Mouse (Mus musculus) forebrain, embryonic 11.5 days (tissue): ENCODE data around the gene Myh9. TPM values are rescaled to one million over a fixed set of nuclear protein-coding genes. Genes with fewer than 3 reads are reported as not detected.

Experiments used
- ATAC-seq: fragments of 200-750 bp; cut with Nextera tagmentation; replicated peaks from 2 replicates; pipeline ENCODE4 v1.8.0; 2017; ENCODE audit warnings: moderate TSS enrichment; ENCODE audit not compliant: low FRiP score
- DNase-seq: peaks from one replicate; pipeline ENCODE4 v3.0.0-alpha.2; 2017; ENCODE audit warnings: low spot score
- H3K27ac ChIP-seq: fragments of 300-500 bp; sonication (generic); 2 replicates; pipeline ENCODE4 v1.5.1; 2014; ENCODE audit warnings: low read depth, low read length
- H3K27me3 ChIP-seq: fragments of 300-500 bp; sonication (generic); 2 replicates; pipeline ENCODE4 v1.6.1; 2014; ENCODE audit warnings: mild to moderate bottlenecking, low read length, mixed read lengths; ENCODE audit not compliant: control insufficient read depth, insufficient read depth
- H3K36me3 ChIP-seq: fragments of 300-500 bp; sonication (generic); 2 replicates; pipeline ENCODE4 v1.6.1; 2014; ENCODE audit warnings: mild to moderate bottlenecking, low read length, moderate library complexity, mixed read lengths; ENCODE audit not compliant: control insufficient read depth, insufficient read depth
- H3K4me1 ChIP-seq: fragments of 300-500 bp; sonication (generic); replicated peaks from 2 replicates; pipeline ENCODE4 v1.6.1; 2014; ENCODE audit warnings: low read length, mixed read lengths; ENCODE audit not compliant: control insufficient read depth, insufficient read depth
- H3K4me2 ChIP-seq: fragments of 300-500 bp; sonication (generic); 2 replicates; pipeline ENCODE4 v1.6.1; 2014; ENCODE audit warnings: low read depth, mild to moderate bottlenecking, low read length, moderate library complexity, mixed read lengths; ENCODE audit not compliant: severe bottlenecking
- H3K4me3 ChIP-seq: fragments of 300-500 bp; sonication (generic); 2 replicates; pipeline ENCODE4 v1.5.1; 2014; ENCODE audit warnings: low read depth, low read length
- H3K9ac ChIP-seq: fragments of 300-500 bp; sonication (generic); 2 replicates; pipeline ENCODE4 v1.6.1; 2014; ENCODE audit warnings: low read length
- H3K9me3 ChIP-seq: fragments of 300-500 bp; sonication (generic); 2 replicates; pipeline ENCODE4 v1.6.1; 2016; ENCODE audit warnings: low read length, mixed read lengths; ENCODE audit not compliant: control insufficient read depth
- WGBS: fragments of 180-500 bp; shearing (Covaris S2); extraction: QIAGEN DNeasy Blood & Tissue Kit; methylation state at CpG from one replicate; pipeline ENCODE4 v1.1.7; 2014; 5-methylcytosine and 5-hydroxymethylcytosine counted together
- polyA plus RNA-seq: library from polyadenylated mRNA; unstranded; fragments of >200 nt; fragmentation: Nextera tagmentation; extraction: Ambion mirVana; gene quantifications from 2 replicates; pipeline ENCODE4 v1.2.1, GENCODE M21; 2014

Myh9 gene
- polyA plus RNA-seq, 1 experiment from 2014 or later, result 37.4 TPM

- WGBS, result 89% methylated on average over 13 of the region's 13 CpGs
- H3K27me3 ChIP-seq, result no peaks in the 10 kb centered on the region
- no peaks in the 10 kb centered on the region; the same call in 1 of the 2 replicates for H3K36me3 ChIP-seq
- peaks cover 3% of the 10 kb centered on the region; the same call in 1 of the 2 replicates for H3K4me1 ChIP-seq
- DNase-seq (no peak), ATAC-seq (no peak)
- no peaks in the 10 kb centered on the region for H3K9me3 ChIP-seq
- no peak overlapping the region for H3K4me3 ChIP-seq
- H3K27ac ChIP-seq, result no peak overlapping the region
- H3K9ac ChIP-seq, result no peak overlapping the region
- no peak overlapping the region for H3K4me2 ChIP-seq
These were observed 35.3 kb downstream of the Myh9 start for GRCm38 (mm10) chr15:77806565-77807263.

GRCm38 (mm10) chr15:77805657-77806056, 36.3 kb downstream of the Myh9 start:
- DNase-seq, result no peak
- Histone ChIP-seq H3K9ac (no peak overlapping the region), H3K27ac (no peak overlapping the region), H3K27me3 (no peaks in the 10 kb centered on the region), H3K36me3 (no peaks in the 10 kb centered on the region; the same call in 1 of the 2 replicates), H3K4me3 (no peak overlapping the region), H3K9me3 (no peaks in the 10 kb centered on the region), H3K4me1 (no peaks in the 10 kb centered on the region), H3K4me2 (no peak overlapping the region)
- ATAC-seq, result no peak
- 86% methylated on average over 4 of the region's 4 CpGs for WGBS

GRCm38 (mm10) chr15:77804949-77805348, 37.0 kb downstream of the Myh9 start:
- no peak for ATAC-seq
- Histone ChIP-seq H3K9me3 (no peaks in the 10 kb centered on the region), H3K4me3 (no peak overlapping the region), H3K9ac (no peak overlapping the region), H3K4me2 (no peak overlapping the region), H3K4me1 (no peaks in the 10 kb centered on the region), H3K27ac (no peak overlapping the region), H3K27me3 (no peaks in the 10 kb centered on the region), H3K36me3 (no peaks in the 10 kb centered on the region; the same call in 1 of the 2 replicates)
- no peak for DNase-seq
- 94% methylated on average over 9 of the region's 9 CpGs for WGBS

- Histone ChIP-seq H3K4me2 (no peak overlapping the region), H3K27me3 (no peaks in the 10 kb centered on the region), H3K4me3 (no peak overlapping the region), H3K36me3 (no peaks in the 10 kb centered on the region; the same call in 1 of the 2 replicates), H3K27ac (no peak overlapping the region), H3K9me3 (no peaks in the 10 kb centered on the region), H3K4me1 (no peaks in the 10 kb centered on the region), H3K9ac (no peak overlapping the region)
- ATAC-seq (no peak), DNase-seq (no peak)
- 95% methylated on average over 6 of the region's 6 CpGs for WGBS
These were observed 37.5 kb downstream of the Myh9 start for GRCm38 (mm10) chr15:77804460-77804859.

GRCm38 (mm10) chr15:77803747-77804146, 38.2 kb downstream of the Myh9 start:
- Histone ChIP-seq H3K9me3 (no peaks in the 10 kb centered on the region), H3K27me3 (no peaks in the 10 kb centered on the region), H3K9ac (no peak overlapping the region), H3K4me2 (no peak overlapping the region), H3K36me3 (no peaks in the 10 kb centered on the region; the same call in 1 of the 2 replicates), H3K4me1 (0 out of 2 replicates have a peak, but pooled peaks cover 2% of the 10 kb centered on the region), H3K4me3 (no peak overlapping the region), H3K27ac (no peak overlapping the region)
- WGBS, result 78% methylated on average over 3 of the region's 3 CpGs
- ATAC-seq, result no peak
- no peak for DNase-seq

GRCm38 (mm10) chr15:77802992-77803391, 39.0 kb downstream of the Myh9 start:
- H3K9ac ChIP-seq, result no peak overlapping the region
- no peak overlapping the region for H3K4me3 ChIP-seq
- no peak overlapping the region for H3K27ac ChIP-seq
- H3K9me3 ChIP-seq, result no peaks in the 10 kb centered on the region
- whole genome bisulfite sequencing, result 85% methylated on average over 4 of the region's 4 CpGs
- DNase-seq (no peak), ATAC-seq (no peak)
- H3K36me3 ChIP-seq, result no peaks in the 10 kb centered on the region; the same call in 1 of the 2 replicates
- no peak overlapping the region for H3K4me2 ChIP-seq
- H3K27me3 ChIP-seq, result no peaks in the 10 kb centered on the region
- 0 out of 2 replicates have a peak, but pooled peaks cover 2% of the 10 kb centered on the region for H3K4me1 ChIP-seq

- Histone ChIP-seq H3K4me1 (0 out of 2 replicates have a peak, but pooled peaks cover 2% of the 10 kb centered on the region), H3K9ac (no peak overlapping the region), H3K4me2 (no peak overlapping the region), H3K4me3 (no peak overlapping the region), H3K27ac (no peak overlapping the region), H3K27me3 (no peaks in the 10 kb centered on the region), H3K9me3 (no peaks in the 10 kb centered on the region), H3K36me3 (no peaks in the 10 kb centered on the region; the same call in 1 of the 2 replicates)
- ATAC-seq (no peak), DNase-seq (no peak)
- WGBS, result 84% methylated on average over 4 of the region's 4 CpGs
These were observed 40.8 kb downstream of the Myh9 start for GRCm38 (mm10) chr15:77801188-77801587.

GRCm38 (mm10) chr15:77800511-77800910, 41.5 kb downstream of the Myh9 start:
- Histone ChIP-seq H3K9me3 (no peaks in the 10 kb centered on the region), H3K27ac (no peak overlapping the region), H3K4me2 (no peak overlapping the region), H3K4me1 (0 out of 2 replicates have a peak, but pooled peaks cover 2% of the 10 kb centered on the region), H3K4me3 (no peak overlapping the region), H3K36me3 (no peaks in the 10 kb centered on the region; the same call in 1 of the 2 replicates), H3K9ac (no peak overlapping the region), H3K27me3 (no peaks in the 10 kb centered on the region)
- ATAC-seq (no peak), DNase-seq (no peak)
